Mouse (Mus musculus) CH12.LX (cell line): ENCODE measurements around the gene Agmat. TPM values are rescaled to one million over a fixed set of nuclear protein-coding genes. Genes with fewer than 3 reads are reported as not detected.
"Not testable (repeated sequence)": the region's sequence is repeated elsewhere in the genome, so short reads cannot be mapped to it uniquely, and the experiment has no call there.

Source experiments
- DNase-seq: peaks from one replicate; pipeline ENCODE4 v3.0.0-alpha.2; 2013; ENCODE audit errors: extremely low read depth
- H3K27ac ChIP-seq: 2 replicates; pipeline ENCODE4 v1.5.1; 2012; ENCODE audit warnings: low read depth, mild to moderate bottlenecking, control low read depth, moderate library complexity; ENCODE audit not compliant: insufficient read depth
- H3K27me3 ChIP-seq: replicated peaks from 2 replicates; pipeline ENCODE3; 2012; ENCODE audit warnings: inconsistent platforms
- H3K36me3 ChIP-seq, 2 experiments: replicated peaks in 1 of 2; 2 replicates each; pipeline versions ENCODE3 to v1.6.1; 2012; ENCODE audit warnings: inconsistent platforms in 1 of 2, low read length in 1 of 2, mild to moderate bottlenecking in 1 of 2, mixed read lengths in 1 of 2, moderate library complexity in 1 of 2; ENCODE audit not compliant: control insufficient read depth in 1 of 2, insufficient read depth in 1 of 2
- H3K4me1 ChIP-seq, 2 experiments: 2 replicates each; pipeline ENCODE4 v1.6.1; 2012; ENCODE audit warnings: inconsistent platforms in 1 of 2, moderate library complexity in 1 of 2; ENCODE audit not compliant: insufficient read depth in 2 of 2, control insufficient read depth in 1 of 2
- H3K4me2 ChIP-seq: 2 replicates; pipeline ENCODE4 v1.6.1; 2012; ENCODE audit warnings: low read depth, mild to moderate bottlenecking, control low read depth; ENCODE audit not compliant: poor library complexity, insufficient read depth, severe bottlenecking
- H3K4me3 ChIP-seq, 3 experiments: fragments of 150-350 bp in 1 of 3; sonication (generic) in 1 of 3; replicated peaks in 1 of 3; 2 replicates each; pipeline versions ENCODE3 to v1.5.1; 2011 to 2012; ENCODE audit warnings: low read depth in 2 of 3, low read length in 2 of 3, mild to moderate bottlenecking in 2 of 3, moderate library complexity in 2 of 3, control low read depth in 1 of 3, improper control_type of control experiment in 1 of 3, inconsistent platforms in 1 of 3, mixed read lengths in 1 of 3; ENCODE audit not compliant: poor library complexity in 1 of 3
- H3K79me2 ChIP-seq: replicated peaks from 2 replicates; pipeline ENCODE4 v1.6.1; 2012; ENCODE audit warnings: mild to moderate bottlenecking, moderate library complexity; ENCODE audit not compliant: control insufficient read depth, poor library complexity, insufficient read depth, severe bottlenecking; ENCODE audit errors: extremely low read depth
- H3K9ac ChIP-seq: 2 replicates; pipeline ENCODE4 v1.6.1; 2012; ENCODE audit warnings: low read depth, mild to moderate bottlenecking, control low read depth, moderate library complexity; ENCODE audit not compliant: insufficient read depth
- H3K9me3 ChIP-seq: replicated peaks from 2 replicates; pipeline ENCODE3; 2012; ENCODE audit warnings: low read length, inconsistent platforms, mixed read lengths
- BHLHE40 ChIP-seq: IDR thresholded peaks from 2 replicates; pipeline ENCODE4 v1.6.1; 2011; ENCODE audit warnings: mild to moderate bottlenecking, low read depth, low read length, improper control_type of control experiment
- CHD1 ChIP-seq: IDR thresholded peaks from 2 replicates; pipeline ENCODE4 v1.6.1; 2012; ENCODE audit warnings: low read depth, low read length, improper control_type of control experiment, inconsistent platforms
- CTCF ChIP-seq, 2 experiments: IDR thresholded peaks in 1 of 2; conservative IDR thresholded peaks in 1 of 2; 2 replicates each; pipeline ENCODE4 v1.5.1; 2011 to 2012; ENCODE audit warnings: low read depth in 2 of 2, low read length in 2 of 2, improper control_type of control experiment in 1 of 2, inconsistent platforms in 1 of 2, mild to moderate bottlenecking in 1 of 2, moderate library complexity in 1 of 2
- EP300 ChIP-seq: IDR thresholded peaks from 2 replicates; pipeline ENCODE4 v1.6.1; 2011; ENCODE audit warnings: low read length, improper control_type of control experiment
- GABPA ChIP-seq: IDR thresholded peaks from 2 replicates; pipeline ENCODE4 v1.6.1; 2012; ENCODE audit warnings: low read depth, low read length, improper control_type of control experiment, inconsistent platforms; ENCODE audit not compliant: insufficient replicate concordance
- HCFC1 ChIP-seq: IDR thresholded peaks from 2 replicates; pipeline ENCODE4 v1.6.1; 2012; ENCODE audit warnings: low read depth, mild to moderate bottlenecking, inconsistent platforms, low read length, improper control_type of control experiment
- JUND ChIP-seq: conservative IDR thresholded peaks from 2 replicates; pipeline ENCODE4 v1.6.1; 2011; ENCODE audit warnings: low read depth, low read length, improper control_type of control experiment
- KAT2A ChIP-seq: IDR thresholded peaks from 2 replicates; pipeline ENCODE4 v1.6.1; 2012; ENCODE audit warnings: low read length, improper control_type of control experiment, inconsistent platforms; ENCODE audit not compliant: insufficient replicate concordance
- MAFK ChIP-seq: IDR thresholded peaks from 2 replicates; pipeline ENCODE4 v1.6.1; 2011; ENCODE audit warnings: low read length, improper control_type of control experiment; ENCODE audit not compliant: insufficient replicate concordance
- MAX ChIP-seq: IDR thresholded peaks from 2 replicates; pipeline ENCODE4 v1.6.1; 2011; ENCODE audit warnings: low read length, improper control_type of control experiment
- MAZ ChIP-seq: IDR thresholded peaks from 2 replicates; pipeline ENCODE4 v1.6.1; 2012; ENCODE audit warnings: low read depth, mild to moderate bottlenecking, inconsistent platforms, low read length, improper control_type of control experiment, moderate library complexity
- MXI1 ChIP-seq: IDR thresholded peaks from 2 replicates; pipeline ENCODE4 v1.6.1; 2011; ENCODE audit warnings: mild to moderate bottlenecking, low read depth, low read length, improper control_type of control experiment
- NELFE ChIP-seq: IDR thresholded peaks from 2 replicates; pipeline ENCODE4 v1.6.1; 2011; ENCODE audit warnings: low read depth, low read length, improper control_type of control experiment
- NRF1 ChIP-seq: IDR thresholded peaks from 2 replicates; pipeline ENCODE4 v1.6.1; 2014; ENCODE audit warnings: low read depth, mild to moderate bottlenecking, inconsistent platforms, low read length, improper control_type of control experiment, moderate library complexity
- POLR2A ChIP-seq: IDR thresholded peaks from 2 replicates; pipeline ENCODE4 v1.6.1; 2011; ENCODE audit warnings: low read depth, mild to moderate bottlenecking, improper control_type of control experiment, low read length
- RAD21 ChIP-seq: IDR thresholded peaks from 2 replicates; pipeline ENCODE4 v1.6.1; 2011; ENCODE audit warnings: low read depth, mild to moderate bottlenecking, low read length, improper control_type of control experiment, moderate library complexity
- RCOR1 ChIP-seq: conservative IDR thresholded peaks from 2 replicates; pipeline ENCODE4 v1.6.1; 2012; ENCODE audit warnings: low read depth, mild to moderate bottlenecking, inconsistent platforms, low read length, improper control_type of control experiment
- SIN3A ChIP-seq: IDR thresholded peaks from 2 replicates; pipeline ENCODE4 v1.6.1; 2012; ENCODE audit warnings: low read length, improper control_type of control experiment, inconsistent platforms
- TBP ChIP-seq: conservative IDR thresholded peaks from 2 replicates; pipeline ENCODE4 v1.6.1; 2011; ENCODE audit warnings: low read depth, low read length, improper control_type of control experiment
- TCF12 ChIP-seq: IDR thresholded peaks from 2 replicates; pipeline ENCODE4 v1.6.1; 2014; ENCODE audit warnings: low read depth, mild to moderate bottlenecking, inconsistent platforms, low read length, improper control_type of control experiment
- USF2 ChIP-seq: conservative IDR thresholded peaks from 2 replicates; pipeline ENCODE4 v1.6.1; 2011; ENCODE audit warnings: low read depth, low read length, improper control_type of control experiment
- ZNF384 ChIP-seq: IDR thresholded peaks from 2 replicates; pipeline ENCODE4 v1.6.1; 2012; ENCODE audit warnings: low read depth, low read length, improper control_type of control experiment, inconsistent platforms
- dilution Hi-C: fragments of 300-500 bp; cut with MboI; formaldehyde crosslinking; loops from 2 replicates; pipeline ENCODE4 v1.14.3; 2020; ENCODE audit warnings: low sequenced_read_pairs; ENCODE audit not compliant: extremely low pct_unique_long_range_greater_than_20kb, extremely low pct_ligation_motif_present
- in situ Hi-C: fragments of 300-500 bp; cut with MboI; formaldehyde crosslinking; loops from 3 replicates; pipeline ENCODE4 v1.14.3; 2019; ENCODE audit warnings: low sequenced_read_pairs, low pct_ligation_motif_present, low pct_unique_long_range_greater_than_20kb, mixed read lengths
- polyA plus RNA-seq: library from polyadenylated mRNA; unstranded; fragments of >175 nt; gene quantifications from 2 replicates; pipeline ENCODE4 v1.2.1, GENCODE M21; 2012; ENCODE audit warnings: low read depth; ENCODE audit not compliant: insufficient read length
- total RNA-seq, 2 experiments: library from RNA; depleted of rRNA; stranded (reverse); fragments of 300-350 nt in 1 of 2; fragments of >200 nt in 1 of 2; gene quantifications; 2 replicates each; pipeline ENCODE4 v1.2.3; 2012 to 2014

Agmat gene
- total and polyA plus RNA-seq, 3 experiments = not detected

DNA sequence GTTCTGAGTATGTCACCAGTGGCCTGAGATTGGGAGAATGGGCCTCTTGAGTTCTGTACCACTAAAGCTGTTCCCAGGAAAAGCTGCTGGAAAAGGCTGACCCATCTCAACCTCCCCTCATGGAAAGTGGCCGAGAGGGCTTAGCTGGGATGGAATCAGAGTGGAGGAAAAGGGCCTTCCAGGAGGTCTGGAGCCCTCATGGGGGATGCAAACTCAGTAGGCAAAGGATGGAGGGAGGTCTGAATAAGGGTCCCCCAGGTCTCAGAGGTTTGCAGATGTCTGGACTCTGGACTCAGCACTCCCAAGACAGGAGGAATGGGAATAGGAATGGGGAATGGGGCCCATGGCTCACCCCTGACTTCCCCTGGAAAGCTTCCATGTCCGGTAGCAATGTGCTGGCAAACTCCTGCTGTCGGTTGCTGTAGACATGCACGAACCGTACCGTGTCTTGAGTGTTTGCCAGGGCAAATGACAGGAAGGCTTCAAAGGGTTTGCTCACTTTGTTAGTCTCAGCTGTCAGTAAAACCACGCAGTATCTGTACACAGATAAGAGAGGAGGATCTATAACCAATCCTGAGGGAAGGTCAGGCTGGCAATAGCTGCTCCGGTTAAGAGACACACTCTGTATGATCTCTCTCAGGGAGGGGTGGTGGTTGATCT, 23.2 kb downstream of the Agmat start:
- H3K36me3 ChIP-seq = peaks cover 39 to 76% of the 10 kb centered on the region in 2 experiments
- no peak overlapping the region for H3K4me2 ChIP-seq
- DNase-seq = no peak
- H3K4me1 ChIP-seq = peaks cover 23 to 42% of the 10 kb centered on the region in 2 experiments
- H3K27me3 ChIP-seq = no peaks in the 10 kb centered on the region
- no peak overlapping the region for H3K4me3 ChIP-seq
- H3K27ac ChIP-seq = no peak overlapping the region
- in situ Hi-C loops (no loop called here), dilution Hi-C loops (no loop called here)
- no peaks in the 10 kb centered on the region for H3K9me3 ChIP-seq
- H3K9ac ChIP-seq = no peak overlapping the region
- no peaks in the 10 kb centered on the region for H3K79me2 ChIP-seq
- TF ChIP-seq BHLHE40 = no peak
- TF ChIP-seq SIN3A = no peak
- no peak for TF ChIP-seq EP300
- TF ChIP-seq MAFK = no peak
- no peak for TF ChIP-seq MXI1
- TF ChIP-seq HCFC1 = no peak
- no peak for TF ChIP-seq ZNF384
- no peak for TF ChIP-seq GABPA

GRCm38 (mm10) chr4:141771823-141772222, 25.4 kb downstream of the Agmat start:
- no peak for DNase-seq
- Histone ChIP-seq H3K36me3 (peaks cover 45 to 87% of the 10 kb centered on the region in 2 experiments), H3K4me1 (peaks cover 10 to 23% of the 10 kb centered on the region in 2 experiments), H3K9ac (no peak overlapping the region), H3K9me3 (no peaks in the 10 kb centered on the region), H3K4me2 (no peak overlapping the region), H3K79me2 (no peaks in the 10 kb centered on the region), H3K27ac (no peak overlapping the region), H3K4me3 (no peak overlapping the region), H3K27me3 (no peaks in the 10 kb centered on the region)
- no peak for TF ChIP-seq MXI1
- TF ChIP-seq CHD1 = no peak
- TF ChIP-seq TBP = no peak
- TF ChIP-seq MAZ = no peak
- no peak for TF ChIP-seq MAX
- no peak for TF ChIP-seq KAT2A
- TF ChIP-seq USF2 = no peak
- no peak for TF ChIP-seq RAD21
- TF ChIP-seq NRF1 = no peak
- no peak for TF ChIP-seq RCOR1
- TF ChIP-seq JUND = no peak
- no peak for TF ChIP-seq NELFE
- TF ChIP-seq CTCF (conservative IDR thresholded peaks at IDR 0.05 in 1 of 2, IDR thresholded peaks at IDR 0.05 in 1 of 2; ENCODE audit: low read depth in 2 of 2, low read length in 2 of 2) = no peak
- no peak for TF ChIP-seq TCF12
- TF ChIP-seq POLR2A = no peak
- in situ Hi-C loops (no loop called here), dilution Hi-C loops (no loop called here)

- peaks cover 39 to 86% of the 10 kb centered on the region in 2 experiments for H3K36me3 ChIP-seq
- dilution Hi-C loops = not testable (repeated sequence)
These were observed 26.5 kb downstream of the Agmat start for GRCm38 (mm10) chr4:141773019-141773418.

More at GRCm38 (mm10) chr4:141773019-141773418, 26.5 kb downstream of the Agmat start:
- H3K4me1 ChIP-seq = peaks cover 0 to 11% of the 10 kb centered on the region in 2 experiments; a peak in 2 of 4 replicates
- H3K27ac ChIP-seq, H3K79me2 ChIP-seq, in situ Hi-C loops, DNase-seq, H3K4me3 ChIP-seq, H3K9me3 ChIP-seq, H3K9ac ChIP-seq, H3K27me3 ChIP-seq, H3K4me2 ChIP-seq: not testable (repeated sequence)
